Mouse (Mus musculus) urinary bladder, adult 2 months (tissue): ENCODE results near the gene Mgat3. TPM values are rescaled to one million over a fixed set of nuclear protein-coding genes. Genes with fewer than 3 reads are reported as not detected.

Experiments used
- DNase-seq: peaks from one replicate; pipeline ENCODE4 v3.0.0; 2022; ENCODE audit warnings: low spot score
- polyA plus RNA-seq: library from polyadenylated mRNA; depleted of rRNA; stranded (reverse); fragments of >200 nt; gene quantifications from 2 replicates; pipeline ENCODE4 v1.2.3, GENCODE M21; 2012; rRNA removed

Mgat3 gene
- polyA plus RNA-seq, 1 experiment: 73.1 TPM

GRCm38 (mm10) chr15:80260677-80261076 is 87.2 kb downstream of the Mgat3 start:
- DNase-seq: peak; percentile 66

GRCm38 (mm10) chr15:80261100-80261499 is 87.6 kb downstream of the Mgat3 start:
- no peak for DNase-seq

- peak; percentile 69 for DNase-seq
These were observed 90.4 kb downstream of the Mgat3 start, which contains the start of gene Rps19bp1 for GRCm38 (mm10) chr15:80263610-80264575. Gene Rps19bp1, minus strand, starts transcription at chr15:80264315.

Other genes with a start within 250 kb of the Mgat3 start
- 57.3 and 57.6 TPM in 2 replicates for gene Cbx7, start 202.6 kb upstream of the Mgat3 start, polyA plus RNA-seq
- 12.3 and 14.5 TPM in 2 replicates for gene Pdgfb, start 158.7 kb upstream of the Mgat3 start, polyA plus RNA-seq
- 54.2 and 62.1 TPM in 2 replicates for gene Syngr1, start 82.4 kb upstream of the Mgat3 start, polyA plus RNA-seq
- 1,075 and 1,270 TPM in 2 replicates for gene Rpl3, start 81.9 kb upstream of the Mgat3 start, polyA plus RNA-seq
- gene Tab1, start 40.6 kb upstream of the Mgat3 start, polyA plus RNA-seq: 33.5 and 36.7 TPM in 2 replicates
- gene Mief1, start 60.3 kb downstream of the Mgat3 start, polyA plus RNA-seq: 10.6 and 15.1 TPM in 2 replicates
- not detected in 2 replicates for gene AC140267.1, start 62.1 kb downstream of the Mgat3 start, polyA plus RNA-seq
- gene Atf4, start 81.5 kb downstream of the Mgat3 start, polyA plus RNA-seq: 211 and 346 TPM in 2 replicates
- 27.1 and 30.9 TPM in 2 replicates for gene Rps19bp1, start 90.6 kb downstream of the Mgat3 start, polyA plus RNA-seq
- gene Cacna1i, start 113.5 kb downstream of the Mgat3 start, polyA plus RNA-seq: 0.01 and 0.03 TPM in 2 replicates